Mouse (Mus musculus) activated CD4-positive, CD25-positive, alpha-beta regulatory T cell (primary cell): ENCODE data around the gene Fbxl16. TPM values are rescaled to one million over a fixed set of nuclear protein-coding genes. Genes with fewer than 3 reads are reported as not detected.

ENCODE experiments used
- polyA plus RNA-seq, 2 experiments: library from polyadenylated mRNA; unstranded; fragments of 100-300 nt; shearing (Covaris generic); gene quantifications; one replicate each; pipeline ENCODE4 v1.2.1; 2017

Fbxl16 gene
- polyA plus RNA-seq: not detected

DNA sequence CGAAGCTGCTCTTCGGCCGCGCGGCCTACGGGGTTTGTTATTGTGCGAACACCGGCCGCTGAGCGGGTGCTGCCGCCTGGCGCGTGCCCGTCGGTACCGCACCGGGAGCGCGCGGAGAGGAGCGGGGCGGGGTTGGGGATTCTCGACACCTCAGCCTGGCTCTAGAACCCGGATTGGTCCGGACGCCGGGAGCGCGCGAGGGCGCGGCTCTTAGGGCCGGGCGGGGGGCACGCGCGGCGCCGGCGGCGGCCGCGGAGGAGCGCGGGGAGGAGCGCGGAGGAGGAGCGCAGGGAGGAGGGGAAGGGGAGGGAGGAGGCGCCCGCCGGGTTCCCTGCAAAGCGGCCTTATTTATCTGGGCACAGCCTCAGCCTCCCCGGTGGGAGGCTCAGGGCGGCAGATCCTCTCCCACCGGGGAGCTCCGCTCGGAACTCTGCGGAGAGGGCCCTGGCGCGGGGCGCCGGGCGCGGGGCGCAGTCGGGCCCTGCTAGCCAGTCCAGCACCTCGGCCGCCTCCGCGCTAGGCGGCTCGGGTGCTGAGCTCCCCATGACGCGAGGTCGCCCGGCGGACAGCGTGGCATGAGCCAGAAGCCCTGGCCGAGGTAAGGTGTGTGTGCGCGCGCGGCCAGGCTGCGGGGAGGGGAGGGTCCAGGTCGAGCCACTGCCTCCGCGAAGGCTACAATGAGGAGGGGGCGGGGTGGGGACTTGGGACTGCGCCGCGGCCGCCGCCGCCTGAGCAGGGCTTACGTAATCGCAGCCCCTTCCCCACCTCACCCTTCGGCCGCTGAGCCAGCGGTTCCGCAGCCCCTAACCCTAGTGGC lies at the start of gene Fbxl16:
Fbxl16 (plus strand) TSS at position 297 of the 817 bp plus-strand sequence.

DNA sequence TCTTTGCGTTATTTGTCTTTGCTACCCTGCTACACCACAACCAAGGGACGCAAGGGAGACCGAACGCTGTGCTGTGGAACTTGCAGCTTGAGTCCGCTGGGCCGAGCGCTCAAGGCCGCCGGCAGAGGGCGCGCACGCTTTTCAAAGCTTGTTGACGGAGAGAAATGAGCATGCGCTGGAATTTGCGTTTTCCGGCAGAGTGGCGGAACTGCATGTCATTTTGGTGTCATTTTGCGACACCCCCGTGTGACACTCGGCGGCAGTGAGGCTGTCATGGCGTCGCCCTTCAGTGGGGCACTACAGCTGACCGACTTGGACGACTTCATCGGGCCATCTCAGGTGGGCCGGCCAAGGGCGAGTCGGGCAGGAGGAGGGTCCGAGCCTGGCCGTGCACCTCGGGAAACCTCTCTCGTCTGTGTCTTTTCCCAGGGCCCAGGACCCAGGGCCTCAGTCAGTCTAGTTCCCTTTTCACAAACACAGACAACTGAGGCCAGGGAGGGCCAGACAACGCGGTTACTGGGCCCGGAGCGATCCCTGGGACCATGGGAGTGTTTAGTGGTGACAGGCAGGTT lies 35.2 kb upstream of the Fbxl16 start, which contains the start of gene Narfl:
Narfl (plus strand) TSS at position 228 of the 572 bp plus-strand sequence.

DNA sequence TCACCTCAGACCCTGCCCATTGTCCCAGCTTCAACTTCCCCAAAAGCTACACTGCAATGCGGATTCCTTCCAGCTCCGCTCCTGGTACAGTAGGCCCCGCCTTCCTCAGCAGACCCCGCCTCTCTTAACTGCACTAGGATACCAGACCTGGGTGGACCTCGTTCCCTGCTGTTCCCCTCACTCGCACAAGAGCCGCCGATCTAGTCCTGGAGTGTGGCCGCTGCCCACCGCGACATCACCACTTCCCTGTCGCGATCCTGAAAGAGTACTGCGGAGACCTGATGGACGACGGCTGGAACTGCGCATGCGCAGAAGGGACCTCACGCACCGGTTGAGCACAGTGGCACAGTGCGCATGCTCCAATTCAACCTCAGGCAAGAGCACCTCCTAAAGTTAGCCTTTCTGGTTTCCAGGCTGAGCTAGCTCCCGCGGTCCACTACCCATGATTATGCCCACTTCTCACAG lies 23.6 kb upstream of the Fbxl16 start, which contains the start of gene Haghl:
Haghl (minus strand) TSS at position 393 of the 465 bp plus-strand sequence.

DNA sequence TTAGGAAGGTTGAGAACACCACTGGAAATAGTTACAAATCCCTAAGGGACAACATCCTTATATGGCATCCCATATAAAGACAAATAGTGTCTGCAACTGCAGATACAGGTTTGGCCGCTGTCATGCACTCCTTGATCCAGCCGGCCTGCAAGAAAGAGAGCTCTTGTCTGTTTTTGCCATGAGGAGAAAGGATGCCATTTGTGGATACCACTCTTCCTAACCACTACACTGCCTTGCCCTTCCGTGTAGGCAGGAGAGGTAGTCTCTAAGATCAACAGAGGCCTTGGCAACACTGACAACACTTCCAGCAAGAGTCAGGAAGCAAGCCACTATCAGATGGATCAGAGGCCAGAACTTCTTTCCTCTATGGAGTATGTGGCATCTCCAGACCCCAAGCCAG lies 22.6 kb upstream of the Fbxl16 start, which contains the start of gene Ccdc78:
Ccdc78 (plus strand) TSS at position 301 of the 400 bp plus-strand sequence.

DNA sequence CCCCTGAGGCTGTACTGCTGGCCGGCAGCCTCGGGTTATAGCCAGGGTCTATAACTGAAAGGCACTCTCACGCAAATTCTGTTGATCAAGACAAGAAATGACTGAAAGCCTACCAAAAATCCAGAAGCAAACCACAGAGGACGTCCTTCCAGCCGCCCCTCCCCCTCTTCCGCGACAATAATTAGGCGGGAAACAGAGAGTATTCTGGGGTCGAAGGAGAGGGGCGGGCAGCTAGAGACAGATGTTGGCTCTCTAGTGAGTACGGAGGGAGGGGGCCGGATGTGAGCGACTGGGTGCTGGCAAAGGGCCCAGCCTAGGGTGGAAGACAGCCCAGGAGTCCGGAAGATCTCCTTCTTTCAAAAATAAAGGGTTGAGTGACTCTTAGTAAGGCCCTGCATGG lies 16.3 kb upstream of the Fbxl16 start, which contains the start of gene Fam173a:
Fam173a (minus strand) TSS at position 287 of the 400 bp plus-strand sequence.

DNA sequence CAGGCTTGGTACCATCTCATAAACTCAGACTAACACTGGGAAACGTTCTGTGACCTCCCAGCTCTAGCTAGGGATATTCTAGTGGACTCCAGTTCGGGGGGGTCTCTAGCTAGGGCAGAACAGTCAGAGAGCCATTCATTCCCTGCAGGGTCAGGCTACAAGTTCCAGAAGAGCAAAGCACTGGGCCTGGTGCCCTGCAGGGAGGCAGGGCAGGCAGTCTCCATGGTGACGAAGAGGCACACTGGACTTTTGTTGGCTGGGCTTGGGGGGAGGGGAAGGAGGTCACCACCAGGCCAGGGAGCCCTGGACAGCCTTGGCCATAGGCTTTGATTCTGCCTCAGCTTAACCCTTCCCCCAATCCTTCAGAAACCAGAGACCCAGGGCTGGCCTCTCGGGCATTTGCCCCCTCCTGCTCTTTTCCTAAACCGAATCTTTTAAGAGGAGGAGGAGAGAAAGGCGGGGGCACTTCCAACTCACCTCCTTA lies 13.2 kb upstream of the Fbxl16 start, which contains the start of gene AC134908.4:
AC134908.4 (minus strand) TSS at position 51 of the 484 bp plus-strand sequence.

DNA sequence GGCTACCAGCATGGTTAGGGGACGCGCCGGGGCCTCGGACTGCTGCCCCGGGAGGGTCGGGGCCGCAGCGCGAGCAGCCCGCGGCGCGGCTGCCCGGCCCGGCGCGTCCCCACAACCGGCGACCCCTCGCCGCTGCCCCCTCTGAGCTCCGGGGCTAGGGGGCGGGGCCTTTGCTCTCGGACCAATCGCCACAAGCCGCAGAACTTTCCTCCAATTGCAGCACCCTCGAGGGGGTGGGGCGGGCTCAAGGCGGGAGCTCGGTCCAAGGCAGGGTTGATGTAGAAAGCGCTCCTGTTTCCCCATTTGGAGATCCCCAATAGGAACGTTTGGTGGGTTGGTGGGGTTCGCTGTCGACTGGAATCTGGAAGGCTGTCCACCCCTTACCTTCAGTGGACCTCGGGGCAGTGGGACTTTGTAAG lies 11.9 kb upstream of the Fbxl16 start, which contains the start of gene Metrn:
Metrn (minus strand) TSS at position 186 of the 419 bp plus-strand sequence.

DNA sequence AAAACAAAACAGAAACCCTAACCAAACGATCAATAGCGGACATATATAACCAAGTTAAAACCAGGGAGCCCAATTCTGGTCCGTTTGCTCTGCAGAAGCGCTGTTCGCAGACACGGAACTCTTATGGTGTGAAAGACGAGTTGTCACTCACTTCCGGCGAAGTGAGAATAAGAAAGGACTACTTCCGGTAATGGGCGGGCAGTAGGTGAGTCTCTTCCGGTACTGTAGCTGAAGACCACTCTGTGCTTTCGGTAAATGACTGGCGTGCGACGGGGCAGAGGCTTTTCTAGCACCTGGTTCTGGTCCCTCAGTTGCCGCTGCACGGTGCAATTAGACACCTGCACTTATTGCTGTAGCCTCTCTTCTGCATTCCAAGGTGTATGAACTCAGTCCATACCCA lies 14.6 kb downstream of the Fbxl16 start, which contains the start of gene Wdr24:
Wdr24 (plus strand) TSS at position 176 of the 400 bp plus-strand sequence.

DNA sequence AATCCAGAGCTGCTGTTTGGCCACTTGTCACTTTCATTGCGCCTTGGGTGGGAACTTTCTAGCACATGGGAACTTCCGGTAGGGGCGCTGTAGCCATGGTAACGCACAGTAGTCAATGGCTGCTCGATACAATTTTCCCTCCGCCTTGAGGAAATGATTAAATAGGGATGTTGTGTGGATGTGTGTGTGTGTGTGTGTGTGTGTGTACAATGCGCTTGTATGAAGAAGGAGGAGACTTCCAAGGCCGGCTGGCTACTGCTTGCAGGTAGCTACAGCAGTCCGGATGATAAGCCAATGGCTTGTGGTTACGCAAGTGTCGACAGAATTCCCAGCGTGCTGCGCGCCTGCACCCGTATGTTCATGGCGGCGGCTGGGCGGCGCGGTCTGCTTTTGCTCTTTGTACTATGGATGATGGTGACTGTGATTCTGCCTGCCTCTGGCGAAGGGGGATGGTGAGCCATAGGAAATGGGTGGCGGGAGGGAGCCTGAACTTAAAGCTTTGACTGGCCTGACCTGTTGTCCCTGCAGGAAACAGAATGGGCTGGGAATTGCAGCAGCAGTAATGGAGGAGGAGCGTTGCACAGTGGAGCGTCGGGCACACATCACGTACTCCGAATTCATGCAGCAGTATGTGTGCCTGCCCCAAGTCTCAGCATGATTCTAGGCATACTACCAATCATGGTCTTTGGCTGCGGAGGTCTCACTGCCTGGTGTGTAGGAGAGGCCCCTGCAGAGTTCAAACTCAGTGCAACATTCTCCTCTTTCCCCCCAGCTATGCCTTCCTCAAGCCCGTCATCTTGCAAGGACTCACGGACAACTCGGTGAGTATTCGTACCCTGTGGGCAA lies 20.1 kb downstream of the Fbxl16 start, which contains the start of gene Jmjd8:
Jmjd8 (plus strand) TSS at position 156 of the 846 bp plus-strand sequence.

DNA sequence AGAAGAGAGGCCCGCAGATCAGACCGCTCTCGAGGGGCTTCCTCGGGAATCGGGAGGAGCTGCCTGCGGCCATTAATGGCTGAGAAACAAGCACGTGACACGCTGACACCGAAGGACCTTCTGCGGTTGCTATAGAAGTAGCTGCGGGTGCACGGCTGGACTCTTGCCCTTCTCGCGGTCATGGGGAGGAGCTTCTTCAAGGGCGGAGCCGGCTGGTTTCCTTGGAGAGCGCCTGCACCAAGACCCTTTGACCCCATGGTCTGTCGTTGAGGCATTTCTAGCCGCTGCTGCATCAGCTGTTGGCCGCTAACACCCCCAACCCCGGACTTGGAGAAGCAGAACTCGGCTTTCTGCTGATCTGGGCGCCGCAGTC lies 24.4 kb downstream of the Fbxl16 start, which contains the start of gene Stub1:
Stub1 (minus strand) TSS at position 114 of the 373 bp plus-strand sequence.

DNA sequence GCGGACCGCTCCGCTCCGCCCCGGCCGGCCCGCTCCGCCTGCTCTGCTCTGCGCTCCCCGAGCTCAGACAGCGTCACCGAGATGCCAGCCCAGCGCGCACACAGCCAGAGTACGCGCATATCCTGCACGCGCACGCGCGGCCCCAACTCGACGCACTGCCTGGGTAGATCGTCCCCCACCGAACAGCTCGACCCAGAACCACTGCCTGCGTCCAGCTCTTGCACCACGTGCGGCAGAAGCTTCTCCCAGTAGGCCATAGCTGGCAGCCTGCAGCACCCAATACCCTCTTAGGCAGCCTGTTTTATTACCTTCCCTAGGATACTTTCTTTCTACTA lies 28.2 kb downstream of the Fbxl16 start, which contains the start of gene Rhbdl1:
Rhbdl1 (minus strand) TSS at position 220 of the 335 bp plus-strand sequence.

DNA sequence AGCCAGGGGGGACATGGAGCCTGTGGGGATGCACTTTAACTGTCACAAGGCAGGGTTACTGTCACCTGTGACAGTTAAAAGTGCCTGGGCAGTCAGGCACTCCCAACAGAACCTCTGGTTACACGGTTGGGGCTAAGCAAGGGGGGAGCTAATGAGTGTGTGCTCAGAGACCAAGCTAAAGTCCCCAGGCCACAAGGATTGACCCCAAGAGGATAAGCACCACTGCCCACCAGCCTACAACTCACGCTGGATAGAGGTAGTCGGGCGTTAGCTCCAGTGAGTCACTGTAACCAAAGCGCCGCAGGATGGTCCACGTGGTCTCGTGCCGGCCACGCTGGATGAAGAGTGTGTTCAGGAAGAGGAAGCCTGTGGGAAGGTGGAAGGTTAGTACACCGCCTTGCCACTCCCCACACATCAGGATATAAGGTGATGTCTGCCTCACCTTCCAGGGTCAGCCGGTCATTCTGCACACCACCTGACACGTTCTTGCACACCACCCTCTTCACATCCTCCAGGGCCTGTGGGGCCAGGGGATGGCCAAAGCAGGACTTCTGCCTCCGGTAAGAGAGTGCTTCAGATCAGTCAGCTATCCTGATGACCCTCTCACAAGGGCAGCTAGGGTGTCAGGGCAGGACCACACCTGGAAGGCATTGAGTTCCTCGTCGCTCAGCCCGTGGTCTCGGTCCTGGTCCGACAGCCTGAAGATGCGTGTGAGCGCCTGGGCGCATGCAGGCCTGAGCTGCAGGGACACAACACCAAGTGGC lies 32.4 kb downstream of the Fbxl16 start, which contains the start of gene Gm20683:
Gm20683 (minus strand) TSS at position 647 of the 764 bp plus-strand sequence.

DNA sequence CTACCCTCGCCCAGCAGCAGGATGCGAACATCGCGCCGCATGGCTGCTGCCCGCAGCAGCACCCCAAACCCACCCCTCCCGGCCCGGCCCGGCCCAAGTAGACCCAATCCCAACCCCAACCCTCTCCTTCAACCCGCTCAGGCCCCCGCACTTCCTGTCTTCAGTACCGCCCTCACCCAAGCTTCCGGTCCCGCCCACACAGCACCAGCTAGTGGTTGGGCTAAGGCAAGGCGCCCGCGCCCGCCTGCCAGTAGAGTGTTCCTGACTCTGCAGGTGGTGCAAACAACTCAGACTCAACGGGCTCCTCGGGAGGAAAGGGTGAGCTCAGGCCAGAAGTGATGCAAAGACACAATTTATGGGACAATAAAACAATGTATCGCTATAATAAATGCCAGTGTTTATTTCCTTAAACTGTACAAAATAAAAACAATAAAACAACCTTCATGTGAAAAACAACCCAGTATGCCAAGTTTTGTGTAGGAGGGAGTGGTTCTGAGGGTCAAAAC lies 35.6 kb downstream of the Fbxl16 start, which contains the start of gene Rhot2:
Rhot2 (minus strand) TSS at position 456 of the 506 bp plus-strand sequence.

DNA sequence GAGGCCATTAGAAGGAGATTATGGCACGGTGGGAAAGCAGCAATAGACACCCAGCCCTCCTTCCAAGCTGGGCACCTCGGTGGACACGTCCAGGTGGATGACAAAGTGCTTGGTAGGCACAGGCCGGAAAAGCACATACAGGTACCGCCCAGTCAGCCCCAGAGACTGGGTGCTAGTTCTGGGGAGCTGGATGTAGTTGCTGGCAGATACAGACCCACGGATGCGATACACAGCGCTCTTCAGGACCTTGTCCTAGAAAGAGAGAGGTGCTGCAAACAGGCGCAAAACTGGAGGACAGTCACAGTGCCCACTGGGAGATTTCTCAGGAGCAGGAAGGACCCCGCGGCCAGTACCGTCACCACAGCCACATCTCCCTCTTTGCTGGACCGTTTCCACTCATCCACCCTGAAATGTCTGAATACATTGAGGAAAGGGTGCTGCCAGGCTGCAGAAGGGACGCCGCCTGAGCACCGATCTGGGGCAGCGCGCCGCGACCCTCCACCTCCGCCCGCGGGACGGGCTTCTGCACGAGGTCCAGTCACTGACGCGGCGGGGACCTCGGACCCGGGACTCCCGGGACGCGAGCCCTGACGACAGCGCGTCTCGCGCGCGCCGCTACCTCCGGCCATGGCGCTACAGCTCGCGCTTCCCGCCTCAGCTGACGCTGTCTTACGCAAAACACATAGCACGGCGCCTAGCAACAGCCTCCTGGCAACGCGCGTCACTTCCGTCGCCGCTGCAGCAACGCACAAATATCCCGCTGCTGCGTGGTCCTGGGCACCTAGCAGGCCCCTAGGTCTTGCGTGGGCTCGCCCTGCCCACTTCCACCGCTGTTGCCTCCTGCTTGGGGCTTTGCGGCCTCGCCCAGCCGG lies 52.2 kb downstream of the Fbxl16 start, which contains the start of gene Wdr90:
Wdr90 (minus strand) TSS at position 670 of the 872 bp plus-strand sequence.

DNA sequence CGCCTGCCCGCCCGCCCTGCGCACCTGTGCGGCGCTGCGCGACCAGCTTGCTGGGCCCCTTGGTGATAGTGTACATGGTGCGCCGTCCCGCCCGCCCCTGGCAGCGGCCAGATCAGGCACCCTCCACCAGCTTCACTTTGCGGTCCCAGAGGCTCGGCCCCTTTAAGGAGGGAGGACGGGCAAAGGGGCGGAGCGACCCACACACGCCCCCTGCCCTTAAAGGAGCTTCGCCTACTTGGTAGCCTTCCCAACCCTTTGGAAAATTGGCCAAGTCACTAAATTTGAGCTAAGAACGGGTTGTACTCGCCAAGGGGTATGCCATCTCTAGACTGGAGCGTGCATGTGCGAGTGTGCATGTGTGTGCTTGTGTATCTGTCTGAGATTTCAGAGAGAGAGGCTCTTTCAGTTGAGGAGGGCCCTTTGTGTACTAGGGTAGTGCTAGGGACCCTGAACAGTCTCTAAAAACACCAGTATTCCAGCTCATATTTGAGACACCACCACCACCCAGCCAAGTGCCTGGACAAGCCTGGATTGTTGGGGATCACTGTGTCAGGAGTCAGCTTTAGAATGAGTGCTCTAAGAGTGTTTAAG lies 59.8 kb downstream of the Fbxl16 start, which contains the start of gene Mcrip2:
Mcrip2 (minus strand) TSS at position 164 of the 591 bp plus-strand sequence.

